Comparison of ENCODE assay signal across 8 mouse cellular contexts in the genomic region with DNA sequence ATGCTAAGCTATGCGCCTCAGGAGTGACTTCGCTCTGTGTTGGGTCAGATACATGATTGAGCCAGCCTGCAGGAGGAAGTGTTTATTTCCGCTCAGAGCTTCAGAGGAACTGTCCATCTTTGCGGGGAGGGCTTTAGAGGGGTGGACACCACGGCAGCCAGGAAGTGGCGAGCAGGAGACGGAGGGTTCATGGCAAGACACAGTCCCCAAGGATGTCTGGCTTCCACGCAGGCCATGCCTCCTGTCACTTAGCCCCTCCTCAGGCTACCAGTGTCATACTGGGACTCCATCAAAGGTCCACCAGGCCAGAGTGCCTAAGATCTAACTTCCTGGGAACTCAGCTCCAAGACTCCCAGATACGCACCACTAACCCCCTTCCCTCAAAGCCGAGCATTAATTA. TPM values are rescaled to one million over a fixed set of nuclear protein-coding genes. Genes with fewer than 3 reads are reported as not detected.
DNase-seq lines count a peak whose midpoint lies in the region; ATAC-seq and TF ChIP-seq lines count a peak whose summit lies in the region.

No protein-coding gene starts in this region.

- H3K27ac ChIP-seq in hindbrain, embryonic 12.5 days = peak overlapping the region; percentile 55; the same call in 1 of the 2 replicates
- H3K27ac ChIP-seq in liver, postnatal 0 days (ENCODE audit: low read depth) = peak overlapping the region; percentile 78
- peak overlapping the region; percentile 66; the same call in 1 of the 2 replicates for H3K27ac ChIP-seq in stomach, embryonic 14.5 days (ENCODE audit: low read length)

- DNase-seq in adrenal gland, postnatal 36 days = peak; percentile 47 to 61
- peak; percentile 48 for DNase-seq in liver, postnatal 0 days
- no peak for DNase-seq in frontal cortex, adult 2 months (ENCODE audit: extremely low spot score in 1 of 2, low spot score in 1 of 2)
- no peak for DNase-seq in left cerebral cortex, adult 11 months (ENCODE audit: low spot score)

- no peaks in the 10 kb centered on the region for H3K9me3 ChIP-seq in hindbrain, embryonic 12.5 days (replicated peaks)
- no peaks in the 10 kb centered on the region for H3K9me3 ChIP-seq in liver, postnatal 0 days (ENCODE audit: low read length)
- no peaks in the 10 kb centered on the region for H3K9me3 ChIP-seq in stomach, embryonic 14.5 days (ENCODE audit: control insufficient read depth, low read depth, low read length)

- peaks cover 6% of the 10 kb centered on the region; the same call in 1 of the 2 replicates for H3K4me1 ChIP-seq in hindbrain, embryonic 12.5 days
- H3K4me1 ChIP-seq in liver, postnatal 0 days (ENCODE audit: insufficient read depth) = peaks cover 18% of the 10 kb centered on the region
- H3K4me1 ChIP-seq in stomach, embryonic 14.5 days (ENCODE audit: control insufficient read depth, insufficient read depth, low read length) = no peaks in the 10 kb centered on the region

- TF ChIP-seq EP300 in liver, postnatal 0 days (IDR thresholded peaks at IDR 0.05; ENCODE audit: low read depth) = no peak

- H3K9ac ChIP-seq in hindbrain, embryonic 12.5 days = no peak overlapping the region
- H3K9ac ChIP-seq in liver, postnatal 0 days (replicated peaks) = no peak overlapping the region
- H3K9ac ChIP-seq in stomach, embryonic 14.5 days (replicated peaks; ENCODE audit: low read depth, low read length) = no peak overlapping the region

- H3K36me3 ChIP-seq in hindbrain, embryonic 12.5 days = peaks cover 22% of the 10 kb centered on the region; the same call in 1 of the 2 replicates
- H3K36me3 ChIP-seq in liver, postnatal 0 days (replicated peaks; ENCODE audit: insufficient read depth, low read length) = peaks cover 69% of the 10 kb centered on the region
- no peaks in the 10 kb centered on the region; the same call in none of the 2 replicates for H3K36me3 ChIP-seq in stomach, embryonic 14.5 days (ENCODE audit: control insufficient read depth, insufficient read depth, low read length)

- H3K27me3 ChIP-seq in hindbrain, embryonic 12.5 days = no peaks in the 10 kb centered on the region
- H3K27me3 ChIP-seq in liver, postnatal 0 days (ENCODE audit: insufficient read depth, low read length) = no peaks in the 10 kb centered on the region
- no peaks in the 10 kb centered on the region for H3K27me3 ChIP-seq in stomach, embryonic 14.5 days (ENCODE audit: control insufficient read depth, insufficient read depth, low read length)

- 77% methylated on average over 10 of the region's 10 CpGs for WGBS in hindbrain, embryonic 12.5 days
- 59% methylated on average over 10 of the region's 10 CpGs for WGBS in liver, postnatal 0 days (ENCODE audit: insufficient replicate concordance)
- WGBS in stomach, embryonic 14.5 days = 58% methylated on average over 10 of the region's 10 CpGs

- H3K4me2 ChIP-seq in hindbrain, embryonic 12.5 days (replicated peaks) = no peak overlapping the region
- peak overlapping the region; percentile 60 for H3K4me2 ChIP-seq in liver, postnatal 0 days (ENCODE audit: low read depth, low read length)
- H3K4me2 ChIP-seq in stomach, embryonic 14.5 days (replicated peaks; ENCODE audit: low read depth, low read length) = no peak overlapping the region

- ATAC-seq in common myeloid progenitor, adult 5-6 weeks (replicated peaks; ENCODE audit: low read depth, poor library complexity, severe bottlenecking) = peak; percentile 77
- no peak for ATAC-seq in hindbrain, embryonic 12.5 days (ENCODE audit: low FRiP score)
- ATAC-seq in liver, postnatal 0 days = peak; percentile 62
- ATAC-seq in stomach, embryonic 14.5 days (ENCODE audit: insufficient number of reproducible peaks, insufficient read depth, low FRiP score, low read depth) = 0 out of 2 replicates have a peak, but pooled peaks have one; percentile 14
- ATAC-seq in erythroid progenitor cell, adult 5-6 weeks (replicated peaks; ENCODE audit: low FRiP score, poor library complexity, severe bottlenecking) = no peak

- no peak for TF ChIP-seq CTCF in liver, postnatal 0 days (IDR thresholded peaks at IDR 0.05; ENCODE audit: low read depth)

- no peak overlapping the region for H3K4me3 ChIP-seq in hindbrain, embryonic 12.5 days
- no peak overlapping the region for H3K4me3 ChIP-seq in liver, postnatal 0 days (ENCODE audit: low read depth, low read length)
- no peak overlapping the region for H3K4me3 ChIP-seq in stomach, embryonic 14.5 days (ENCODE audit: low read depth, low read length)

RNA-seq across cellular contexts. Expression of a gene that starts 46.6 kb away (rescaled TPM):
- 100 to 1,000 TPM in 1 of 2 experiments, 10 to 100 TPM in 1; 59.9 to 114 TPM for total RNA-seq in adrenal gland, postnatal 36 days (2021)
- total RNA-seq in common myeloid progenitor, adult 5-6 weeks (2017) = 41.1 and 53.9 TPM in 2 replicates
- 60.5 and 65.0 TPM in 2 replicates for polyA plus RNA-seq in hindbrain, embryonic 12.5 days (2016; fragmentation: Nextera tagmentation; extraction: Ambion mirVana)
- polyA plus RNA-seq in liver, postnatal 0 days (2015; fragmentation: Nextera tagmentation; extraction: Ambion mirVana) = 51.6 and 51.8 TPM in 2 replicates
- 59.7 and 60.8 TPM in 2 replicates for polyA plus RNA-seq in stomach, embryonic 14.5 days (2014; fragmentation: Nextera tagmentation; extraction: Ambion mirVana)
- polyA plus RNA-seq in frontal cortex, adult 2 months (2012; rRNA removed) = 44.1 and 48.9 TPM in 2 replicates
- 152 and 176 TPM in 2 replicates for total RNA-seq in erythroid progenitor cell, adult 5-6 weeks (2015; ENCODE audit: low replicate concordance)
- 73.6 and 102 TPM in 2 replicates for total RNA-seq in erythroid progenitor cell, adult 5-6 weeks (2017; ENCODE audit: low replicate concordance)

Comparison
In these comparisons a context has a peak if more than half of its experiments do, and no peak if none do; other contexts are left out.
1. DNase-seq: peak in adrenal gland, postnatal 36 days (2 of 2) and liver, postnatal 0 days (single experiment); none in frontal cortex, adult 2 months (0 of 2) and left cerebral cortex, adult 11 months (single experiment).
2. ATAC-seq: peak in common myeloid progenitor, adult 5-6 weeks (single experiment), liver, postnatal 0 days (single experiment) and stomach, embryonic 14.5 days (single experiment); none in hindbrain, embryonic 12.5 days (single experiment) and erythroid progenitor cell, adult 5-6 weeks (single experiment).
3. Peak in every context shown above with its lines, with median percentiles within 50 percentile points of each other: H3K27ac ChIP-seq.